Mouse (Mus musculus): ENCODE results near the gene Nr5a1. TPM values are rescaled to one million over a fixed set of nuclear protein-coding genes. Genes with fewer than 3 reads are reported as not detected.

The Nr5a1 gene
- not detected for total RNA-seq (2021)
- long read RNA-seq, experiment 1, result 0 reads
- long read RNA-seq, experiment 2, result 0 reads

DNA sequence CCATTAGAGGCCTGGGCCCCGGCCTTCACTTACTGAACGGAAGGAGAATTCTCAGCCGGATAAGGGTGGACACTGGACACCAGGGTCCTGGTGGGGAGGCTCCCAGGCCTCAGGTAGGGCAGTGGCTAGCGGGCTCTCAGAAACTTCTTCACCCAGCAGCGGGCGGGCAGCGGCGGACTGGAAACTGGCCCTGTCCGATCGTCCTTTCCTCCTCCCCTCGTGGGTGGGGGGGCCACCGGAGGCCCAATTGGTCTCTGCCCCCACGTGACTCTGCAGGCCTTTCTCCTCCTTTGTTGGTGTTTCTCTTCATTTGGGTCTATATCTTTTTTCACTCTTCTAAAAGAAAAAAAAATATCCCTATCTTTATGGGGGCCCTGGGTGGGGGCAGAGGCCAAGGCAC lies at the start of gene Nr5a1:
Gene Nr5a1 (minus strand): TSS at position 219 of the 400 bp plus-strand sequence.
- Histone ChIP-seq H3K4me3 (no peak within 1 kb of the TSS), H3K27ac (no peak within 1 kb of the TSS)
- intact Hi-C loops (cut with DNase I), result no loop called here
- DNase-seq, result no peak
- no peak for TF ChIP-seq CTCF (IDR thresholded peaks at IDR 0.05)

DNA sequence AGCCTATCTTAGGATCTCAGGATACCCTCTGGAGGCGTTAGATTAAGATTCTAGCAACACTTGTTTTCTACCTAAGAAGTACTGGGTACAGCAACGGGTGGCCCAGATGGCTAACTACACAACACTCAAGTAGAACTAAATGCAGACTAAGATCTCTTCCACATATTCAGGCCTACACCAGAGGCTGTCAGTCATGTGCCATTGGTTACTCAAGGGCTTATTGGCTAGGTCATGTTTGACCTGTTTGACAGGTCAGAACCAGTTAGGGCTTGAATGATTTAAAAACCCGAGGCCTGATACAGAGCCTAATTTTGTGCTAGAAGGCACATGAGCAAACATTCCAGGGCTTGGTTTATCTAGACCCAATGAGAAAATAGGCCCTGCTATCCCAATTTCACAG lies 25.5 kb upstream of the Nr5a1 start:
- DNase-seq, result no peak

DNA sequence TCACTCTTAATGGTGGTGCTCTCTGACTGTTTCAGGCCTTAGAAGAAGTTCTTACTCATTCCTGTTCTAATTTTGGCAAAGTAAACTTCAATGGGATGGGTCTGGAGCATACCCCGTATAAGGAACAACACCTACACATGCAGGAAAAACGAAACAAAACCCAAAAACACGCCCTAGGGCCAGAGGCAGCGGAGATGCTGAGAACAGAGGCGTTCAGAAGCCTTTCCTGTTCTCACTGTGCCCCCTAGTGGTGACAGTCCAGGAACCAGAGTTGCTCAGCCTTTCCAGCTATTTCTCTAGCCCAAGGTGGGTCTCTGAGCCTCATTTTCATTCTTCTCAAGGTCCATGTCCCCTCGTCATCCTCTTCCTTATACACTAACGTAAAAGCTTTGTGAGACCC lies 25.1 kb upstream of the Nr5a1 start:
- Histone ChIP-seq H3K4me3 (no peak overlapping the region), H3K27ac (no peak overlapping the region)
- TF ChIP-seq CTCF (IDR thresholded peaks at IDR 0.05), result peak; percentile 89
- intact Hi-C loops (cut with DNase I), result loop anchor here (2.0 kb wide), 1 partner anchor 81 kb away; no protein-coding TSS in a partner anchor
- peak; percentile 58 for DNase-seq

More for the DNA sequence above, 25.5 kb upstream of the Nr5a1 start:
- H3K4me3 ChIP-seq, result no peak overlapping the region
- intact Hi-C loops (cut with DNase I), result loop anchor here (2.0 kb wide), 1 partner anchor 81 kb away; no protein-coding TSS in a partner anchor
- no peak overlapping the region for H3K27ac ChIP-seq
- no peak for TF ChIP-seq CTCF (IDR thresholded peaks at IDR 0.05)

DNA sequence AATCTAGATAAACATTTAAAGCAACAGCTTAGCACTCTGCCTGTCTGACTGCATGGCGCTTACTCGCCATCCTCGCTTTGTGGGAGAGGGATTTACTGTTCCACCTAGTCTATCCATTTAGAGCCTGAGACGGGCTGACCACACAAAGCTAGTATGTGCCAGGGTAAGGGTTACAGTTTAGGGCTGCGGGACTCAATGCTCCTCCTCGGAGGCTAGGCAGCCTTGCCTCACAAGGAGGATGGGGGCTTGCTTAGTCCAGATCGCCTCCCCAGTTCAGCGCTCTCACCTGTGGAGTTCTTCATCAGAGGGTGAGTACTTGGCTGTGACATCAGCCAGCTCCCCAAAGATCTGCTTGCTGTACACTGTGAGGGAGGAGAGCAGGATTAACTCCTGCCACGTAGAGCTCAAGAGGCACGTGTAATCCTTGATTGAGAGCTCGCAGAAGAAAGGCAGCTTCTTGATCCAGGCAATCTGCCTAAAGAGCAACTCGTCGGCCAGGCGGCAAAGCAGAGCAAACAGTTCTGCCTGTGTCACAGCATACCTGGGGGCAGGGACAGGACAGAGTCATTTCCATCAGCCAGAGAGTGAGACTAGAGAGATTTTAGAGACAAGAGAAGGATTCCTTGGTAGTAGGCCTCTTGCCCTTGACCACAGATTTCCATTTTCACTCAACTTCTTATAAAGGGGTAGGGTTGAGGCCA lies 24.4 kb upstream of the Nr5a1 start:
- no peak overlapping the region for H3K27ac ChIP-seq
- H3K4me3 ChIP-seq, result no peak overlapping the region
- no peak for TF ChIP-seq CTCF (IDR thresholded peaks at IDR 0.05)
- no peak for DNase-seq
- intact Hi-C loops (cut with DNase I), result loop anchor here (2.0 kb wide), 1 partner anchor 80 kb away; no protein-coding TSS in a partner anchor

DNA sequence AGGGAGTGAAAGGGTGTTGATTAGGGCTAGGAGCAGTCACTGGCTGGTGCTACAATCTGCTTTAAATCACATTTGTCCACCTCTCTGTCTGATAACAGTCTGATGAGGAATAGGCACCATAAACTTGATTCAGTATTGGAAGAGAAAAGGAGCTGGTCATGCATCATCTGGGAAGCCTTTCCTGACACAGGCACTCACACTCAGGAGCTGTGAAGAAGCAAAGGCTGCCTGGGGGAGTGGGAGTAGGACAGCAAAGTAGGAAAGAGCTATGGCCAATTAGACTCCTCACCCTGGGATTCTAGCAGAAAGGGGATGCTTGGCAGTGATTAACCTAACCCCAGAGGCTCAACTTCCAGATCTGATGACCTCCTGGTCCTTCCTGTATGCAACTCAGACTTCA lies 21.4 kb upstream of the Nr5a1 start:
- DNase-seq, result no peak
- no peak for TF ChIP-seq CTCF (IDR thresholded peaks at IDR 0.05)
- intact Hi-C loops (cut with DNase I), result no loop called here
- Histone ChIP-seq H3K4me3 (no peak overlapping the region), H3K27ac (no peak overlapping the region)

DNA sequence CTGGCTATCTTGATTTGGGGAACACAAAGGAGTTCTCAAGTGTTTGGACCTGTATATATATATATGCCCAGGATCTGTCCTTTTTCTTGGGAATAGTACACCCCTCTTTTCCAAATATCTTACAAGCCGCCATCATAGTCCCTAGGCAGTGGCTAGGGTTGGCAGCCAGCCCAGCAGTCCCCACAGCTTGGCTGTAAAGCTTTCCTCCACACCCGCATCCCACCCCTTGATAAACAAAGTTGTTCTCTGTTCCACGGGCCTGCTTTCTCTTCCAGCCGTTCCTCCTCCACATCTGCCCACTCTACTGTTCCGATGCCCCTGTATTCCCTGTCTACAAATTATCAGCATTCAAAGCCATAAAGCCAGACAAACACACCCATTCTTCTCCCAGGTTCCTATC lies 20.4 kb upstream of the Nr5a1 start:
- intact Hi-C loops (cut with DNase I), result no loop called here
- H3K4me3 ChIP-seq, result no peak overlapping the region
- DNase-seq, result no peak
- no peak overlapping the region for H3K27ac ChIP-seq
- no peak for TF ChIP-seq CTCF (IDR thresholded peaks at IDR 0.05)

DNA sequence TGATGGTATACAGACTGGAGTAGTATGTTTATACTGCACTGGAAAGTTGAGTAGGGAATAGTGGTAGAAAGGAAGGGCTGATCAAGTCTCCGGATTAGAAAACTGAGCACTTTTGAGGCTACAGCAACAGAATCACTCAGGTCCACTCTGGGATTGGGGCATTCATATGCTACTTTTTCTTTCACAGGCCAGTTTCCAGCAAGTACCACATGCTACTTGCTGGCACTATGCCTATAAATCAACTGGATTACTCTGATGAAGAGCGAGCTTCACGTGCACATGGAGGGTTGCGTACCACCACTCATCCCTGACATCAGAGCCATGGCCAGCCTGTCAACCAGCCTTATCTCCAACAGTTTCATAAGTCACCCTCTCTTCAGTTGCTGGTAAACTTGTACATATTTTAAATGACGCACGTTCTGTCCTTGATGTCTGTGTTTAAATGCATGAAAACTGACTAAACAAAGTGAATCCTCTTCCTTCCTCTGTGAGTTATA lies 16.0 kb upstream of the Nr5a1 start:
- no peak overlapping the region for H3K27ac ChIP-seq
- H3K4me3 ChIP-seq, result no peak overlapping the region
- TF ChIP-seq CTCF (IDR thresholded peaks at IDR 0.05), result no peak
- intact Hi-C loops (cut with DNase I), result no loop called here
- no peak for DNase-seq

DNA sequence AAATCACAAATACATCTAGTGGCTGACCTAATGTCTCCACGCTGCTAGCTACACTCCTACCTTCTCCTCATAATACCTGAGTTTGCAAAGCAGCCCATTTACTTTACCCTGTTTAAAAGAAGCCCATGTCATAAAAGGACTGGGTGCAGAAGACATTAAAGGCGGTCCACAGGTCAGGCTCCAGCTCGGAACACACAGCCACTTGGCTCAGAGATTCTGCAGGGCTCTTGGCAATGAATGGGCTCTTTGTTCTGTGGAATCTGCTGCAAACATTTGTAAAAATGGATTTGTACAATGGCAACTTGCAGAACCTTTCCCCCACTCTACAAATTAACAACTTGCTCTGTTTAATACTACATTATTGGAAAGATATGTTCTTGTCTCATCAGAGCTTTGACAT lies 11.1 kb upstream of the Nr5a1 start:
- intact Hi-C loops (cut with DNase I), result no loop called here
- no peak overlapping the region for H3K27ac ChIP-seq

DNA sequence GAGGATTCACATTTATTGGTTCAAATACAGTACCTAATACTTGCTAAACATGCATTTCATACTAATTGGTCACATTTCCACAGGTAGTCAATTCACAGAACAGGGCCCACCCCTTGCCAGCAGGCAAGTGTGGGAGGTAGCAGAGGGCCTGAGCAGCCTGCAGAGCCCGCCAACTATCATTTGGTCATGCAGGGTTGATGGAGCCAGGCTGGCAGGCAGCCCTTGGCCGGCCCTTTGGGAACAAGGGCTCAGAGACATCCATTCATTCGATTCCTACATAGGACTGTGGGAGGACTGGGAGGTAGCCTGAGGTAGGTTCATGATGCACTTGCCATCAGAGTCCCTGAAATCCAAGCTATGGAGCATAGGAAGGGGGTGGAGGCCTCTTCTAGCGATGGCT lies 9.0 kb upstream of the Nr5a1 start:
- no peak for TF ChIP-seq CTCF (IDR thresholded peaks at IDR 0.05)
- DNase-seq, result no peak
- H3K27ac ChIP-seq, result no peak overlapping the region
- intact Hi-C loops (cut with DNase I), result no loop called here
- H3K4me3 ChIP-seq, result no peak overlapping the region

More for the DNA sequence above, 11.1 kb upstream of the Nr5a1 start:
- TF ChIP-seq CTCF (IDR thresholded peaks at IDR 0.05), result no peak
- DNase-seq, result no peak
- H3K4me3 ChIP-seq, result no peak overlapping the region

DNA sequence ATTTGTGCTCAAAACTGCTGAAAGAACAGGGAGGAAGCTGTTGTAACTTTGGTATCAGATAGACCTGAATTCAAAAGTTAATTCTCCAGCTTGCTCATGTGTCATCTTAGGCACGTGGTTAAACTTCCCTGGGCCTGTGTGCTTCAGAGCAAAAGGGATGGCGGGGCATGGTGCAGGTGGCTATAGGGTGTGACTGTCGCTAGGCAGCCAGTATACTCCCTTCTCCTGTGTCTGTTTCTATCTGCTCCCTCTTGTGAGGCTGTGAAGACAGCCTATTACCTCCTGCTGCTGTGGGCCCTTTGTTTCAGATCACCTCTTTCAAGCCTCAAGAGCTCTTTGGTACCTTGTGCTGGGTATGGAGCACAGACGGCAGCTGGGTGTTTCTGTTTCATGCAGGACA lies 7.7 kb upstream of the Nr5a1 start:
- intact Hi-C loops (cut with DNase I), result no loop called here
- H3K27ac ChIP-seq, result no peak overlapping the region
- DNase-seq, result no peak
- TF ChIP-seq CTCF (IDR thresholded peaks at IDR 0.05), result no peak
- no peak overlapping the region for H3K4me3 ChIP-seq

DNA sequence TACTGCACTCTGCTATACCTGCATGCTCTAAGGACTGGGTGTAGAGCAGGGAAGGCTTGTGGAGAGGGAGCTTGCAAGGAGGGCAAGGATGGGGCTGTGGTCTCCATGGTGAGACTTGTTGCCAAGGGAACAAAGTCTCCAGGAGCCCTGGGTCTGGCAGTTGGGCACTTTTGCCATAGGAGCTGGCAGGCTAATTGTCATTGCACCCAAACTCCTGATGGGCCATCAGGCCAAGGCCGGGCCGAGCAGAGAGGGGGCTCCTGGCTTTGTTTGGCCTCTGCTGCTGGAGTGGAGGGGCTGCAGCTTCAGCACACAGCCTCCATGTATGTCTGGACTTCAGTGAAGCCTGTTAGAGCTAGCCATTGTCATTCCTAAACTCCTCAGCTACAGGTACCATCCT lies 6.3 kb upstream of the Nr5a1 start:
- intact Hi-C loops (cut with DNase I), result no loop called here
- Histone ChIP-seq H3K4me3 (no peak overlapping the region), H3K27ac (no peak overlapping the region)
- DNase-seq, result no peak
- TF ChIP-seq CTCF (IDR thresholded peaks at IDR 0.05), result no peak

DNA sequence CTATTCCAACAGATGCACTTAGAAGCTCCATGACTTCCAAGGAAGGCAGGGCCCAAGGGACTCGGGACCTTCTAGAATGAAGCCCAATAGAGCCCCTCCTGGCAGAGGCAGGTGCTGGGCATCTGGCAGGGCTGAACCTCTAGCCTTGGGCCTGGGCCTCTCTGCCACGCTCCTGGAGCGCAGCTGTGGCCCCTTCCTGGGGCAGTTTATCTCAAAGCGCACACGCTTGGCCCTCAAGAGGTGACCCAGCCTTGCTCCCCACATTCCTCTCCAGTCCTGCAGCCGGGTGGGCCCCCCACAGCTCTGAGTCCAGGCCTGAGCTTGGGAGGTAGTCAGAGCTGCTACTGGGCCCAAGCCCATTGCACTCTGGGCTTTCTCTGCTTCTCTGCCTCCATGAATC lies 5.0 kb upstream of the Nr5a1 start:
- H3K27ac ChIP-seq, result no peak overlapping the region
- no peak for TF ChIP-seq CTCF (IDR thresholded peaks at IDR 0.05)
- no peak overlapping the region for H3K4me3 ChIP-seq
- no peak for DNase-seq
- intact Hi-C loops (cut with DNase I), result no loop called here

DNA sequence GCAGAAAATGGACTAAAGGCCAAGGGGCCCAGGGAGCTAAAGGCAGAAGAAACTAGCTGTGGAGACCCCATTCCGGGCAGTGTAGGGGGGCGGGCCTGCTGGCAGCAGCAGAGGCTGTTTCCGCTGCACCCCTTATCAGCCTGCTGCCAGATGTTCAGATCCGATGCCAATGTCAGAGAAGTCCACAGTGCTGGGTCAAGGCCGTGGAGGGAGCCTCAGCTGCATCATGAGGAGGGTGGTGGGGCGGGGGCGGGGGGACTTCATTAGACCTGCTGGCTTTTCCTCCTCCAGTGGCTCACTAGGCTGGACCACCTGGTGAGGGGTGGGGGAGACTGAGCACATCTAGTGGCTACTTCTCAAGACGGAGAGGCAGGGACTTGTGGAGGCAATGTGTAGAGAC lies 4.3 kb upstream of the Nr5a1 start:
- TF ChIP-seq CTCF (IDR thresholded peaks at IDR 0.05), result no peak
- Histone ChIP-seq H3K4me3 (no peak overlapping the region), H3K27ac (no peak overlapping the region)
- no peak for DNase-seq
- intact Hi-C loops (cut with DNase I), result no loop called here

DNA sequence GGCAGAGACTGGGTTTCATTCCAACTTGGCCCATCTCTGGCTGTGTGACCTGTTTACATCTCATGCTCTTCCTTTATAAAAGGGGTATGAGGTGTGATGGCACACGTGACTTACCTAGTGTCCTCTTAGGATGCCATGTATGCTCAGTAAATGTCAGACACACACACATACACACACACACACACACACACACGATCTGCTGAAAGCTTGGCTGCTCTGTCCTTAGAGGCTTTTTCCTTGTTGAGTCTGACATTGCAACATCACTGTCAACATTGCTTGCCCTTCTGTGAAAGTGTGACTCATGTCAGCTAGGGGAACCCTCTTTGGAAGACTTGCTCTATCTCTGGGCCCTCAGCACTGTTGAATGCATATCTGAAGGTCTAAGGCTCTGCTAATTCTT lies 3.1 kb upstream of the Nr5a1 start:
- intact Hi-C loops (cut with DNase I), result no loop called here
- Histone ChIP-seq H3K27ac (no peak overlapping the region), H3K4me3 (no peak overlapping the region)
- no peak for DNase-seq
- no peak for TF ChIP-seq CTCF (IDR thresholded peaks at IDR 0.05)

Data from gastrocnemius, adult 2 months (tissue).